Mouse (Mus musculus) kidney, adult 2 months (tissue): ENCODE data around the gene Ubxn11. TPM values are rescaled to one million over a fixed set of nuclear protein-coding genes. Genes with fewer than 3 reads are reported as not detected.

ENCODE experiments used
- DNase-seq: peaks from one replicate; pipeline ENCODE4 v3.0.0; 2021
- H3K27ac ChIP-seq: fragments of 200-500 bp; 2 replicates; pipeline ENCODE4 v1.5.1; 2012; ENCODE audit warnings: low read depth, low read length, control low read depth, inconsistent platforms; ENCODE audit not compliant: insufficient read depth
- H3K27me3 ChIP-seq: fragments of 200-500 bp; replicated peaks from 2 replicates; pipeline ENCODE4 v1.6.1; 2012; ENCODE audit warnings: mild to moderate bottlenecking, moderate library complexity, low read length, inconsistent platforms; ENCODE audit not compliant: control insufficient read depth, insufficient read depth
- H3K36me3 ChIP-seq: fragments of 200-500 bp; 2 replicates; pipeline ENCODE4 v1.6.1; 2012; ENCODE audit warnings: mild to moderate bottlenecking, moderate library complexity, low read length, inconsistent platforms; ENCODE audit not compliant: control insufficient read depth, insufficient read depth
- H3K4me1 ChIP-seq: fragments of 200-500 bp; 2 replicates; pipeline ENCODE4 v1.6.1; 2011; ENCODE audit warnings: low read length; ENCODE audit not compliant: control insufficient read depth, insufficient read depth
- H3K4me3 ChIP-seq: fragments of 200-500 bp; 2 replicates; pipeline ENCODE4 v1.5.1; 2011; ENCODE audit warnings: mild to moderate bottlenecking, low read depth, low read length, control low read depth; ENCODE audit not compliant: insufficient read depth
- CTCF ChIP-seq: fragments of 200-500 bp; conservative IDR thresholded peaks from 2 replicates; pipeline ENCODE4 v1.5.1; 2011; ENCODE audit warnings: low read depth, mild to moderate bottlenecking, control low read depth, low read length, moderate library complexity, mixed read lengths; ENCODE audit not compliant: insufficient read depth, insufficient read length
- POLR2A ChIP-seq: fragments of 200-500 bp; IDR thresholded peaks from one replicate; pipeline ENCODE4 v1.6.1; 2011; ENCODE audit warnings: low read depth, low read length, control low read depth
- WGBS: fragments of 180-500 bp; shearing (Covaris S2); methylation state at CpG from one replicate; pipeline ENCODE4 v1.1.7; 2018; 5-methylcytosine and 5-hydroxymethylcytosine counted together
- polyA plus RNA-seq: library from polyadenylated mRNA; depleted of rRNA; stranded (reverse); fragments of >200 nt; gene quantifications from 2 replicates; pipeline ENCODE4 v1.2.3, GENCODE M21; 2012

The Ubxn11 gene
- polyA plus RNA-seq, 1 experiment, result 5.9 TPM

- no peak overlapping the region for H3K4me3 ChIP-seq
- H3K27me3 ChIP-seq, result no peaks in the 10 kb centered on the region
- H3K36me3 ChIP-seq, result no peaks in the 10 kb centered on the region
- no peaks in the 10 kb centered on the region; the same call in 1 of the 2 replicates for H3K4me1 ChIP-seq
- H3K27ac ChIP-seq, result no peak overlapping the region
- TF ChIP-seq CTCF, result no peak
- no peak for TF ChIP-seq POLR2A
- no peak for DNase-seq
- WGBS, result 88% methylated on average over 4 of the region's 4 CpGs
Measured at GRCm38 (mm10) chr4:134080674-134081073, 21.7 kb upstream of the Ubxn11 start.

- Histone ChIP-seq H3K27ac (no peak overlapping the region), H3K4me3 (peak overlapping the region; percentile 58), H3K4me1 (no peaks in the 10 kb centered on the region; the same call in 1 of the 2 replicates), H3K36me3 (no peaks in the 10 kb centered on the region), H3K27me3 (no peaks in the 10 kb centered on the region)
- TF ChIP-seq CTCF, result no peak
- TF ChIP-seq POLR2A, result no peak
- peak; percentile 92 for DNase-seq
- WGBS, result under 1% methylated on average over 41 of the region's 41 CpGs
Measured at GRCm38 (mm10) chr4:134081730-134082386, 20.5 kb upstream of the Ubxn11 start.

DNA sequence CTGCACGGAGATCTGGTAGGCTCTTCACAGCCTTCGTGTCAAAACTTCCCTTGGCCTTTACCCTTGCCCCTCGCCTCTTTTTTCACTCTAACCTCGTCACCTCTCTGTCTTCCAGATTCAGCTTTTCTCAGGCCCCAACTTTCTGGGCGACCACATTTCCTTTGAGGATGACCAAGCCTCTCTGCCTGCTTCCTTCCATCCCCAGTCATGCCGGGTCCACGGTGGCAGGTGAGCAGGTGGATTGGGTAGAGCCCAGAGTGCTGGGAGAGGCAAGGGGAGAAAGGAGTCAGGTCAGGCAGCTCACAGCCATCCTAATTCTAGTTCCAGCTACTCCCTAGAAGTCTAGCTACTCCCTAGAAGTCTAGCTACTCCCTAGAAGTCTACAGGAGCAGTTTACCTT is 19.9 kb upstream of the Ubxn11 start:
- WGBS, result 11% methylated on average over 7 of the region's 7 CpGs
- H3K4me3 ChIP-seq, result peak overlapping the region; percentile 58; the same call in 1 of the 2 replicates
- no peak overlapping the region for H3K27ac ChIP-seq
- TF ChIP-seq CTCF, result no peak
- TF ChIP-seq POLR2A, result no peak
- DNase-seq, result no peak
- no peaks in the 10 kb centered on the region for H3K36me3 ChIP-seq
- no peaks in the 10 kb centered on the region for H3K27me3 ChIP-seq
- no peaks in the 10 kb centered on the region; the same call in 1 of the 2 replicates for H3K4me1 ChIP-seq

- no peaks in the 10 kb centered on the region for H3K27me3 ChIP-seq
- H3K4me3 ChIP-seq, result no peak overlapping the region
- no peaks in the 10 kb centered on the region for H3K4me1 ChIP-seq
- WGBS, result 92% methylated on average over 4 of the region's 4 CpGs
- no peaks in the 10 kb centered on the region for H3K36me3 ChIP-seq
- DNase-seq, result no peak
- no peak for TF ChIP-seq CTCF
- no peak for TF ChIP-seq POLR2A
- no peak overlapping the region for H3K27ac ChIP-seq
Measured at GRCm38 (mm10) chr4:134084999-134085398, 17.4 kb upstream of the Ubxn11 start.

DNA sequence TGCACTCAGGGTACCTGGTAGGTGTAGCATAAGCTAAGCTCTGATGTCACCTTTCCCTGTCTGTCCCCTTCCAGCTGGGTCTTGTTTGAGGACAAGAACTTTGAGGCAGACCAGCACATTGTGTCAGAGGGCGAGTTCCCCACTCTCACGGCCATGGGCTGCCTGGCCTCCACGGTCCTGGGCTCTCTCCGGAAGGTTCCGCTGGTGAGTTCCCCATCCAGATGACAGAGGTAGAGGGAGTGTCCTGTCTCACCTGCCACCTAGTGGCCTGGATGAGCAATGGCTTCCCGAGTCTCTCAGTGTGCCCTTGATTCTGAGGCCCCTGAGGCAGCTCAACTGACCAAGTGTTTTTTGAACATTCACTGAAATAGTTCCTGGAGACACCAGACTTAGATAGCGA is 15.0 kb upstream of the Ubxn11 start:
- DNase-seq, result peak; percentile 60
- Histone ChIP-seq H3K4me3 (no peak overlapping the region), H3K27me3 (no peaks in the 10 kb centered on the region), H3K36me3 (no peaks in the 10 kb centered on the region), H3K4me1 (no peaks in the 10 kb centered on the region), H3K27ac (no peak overlapping the region)
- WGBS, result 19% methylated on average over 7 of the region's 7 CpGs
- TF ChIP-seq CTCF (peak; percentile 84), POLR2A (no peak)

DNA sequence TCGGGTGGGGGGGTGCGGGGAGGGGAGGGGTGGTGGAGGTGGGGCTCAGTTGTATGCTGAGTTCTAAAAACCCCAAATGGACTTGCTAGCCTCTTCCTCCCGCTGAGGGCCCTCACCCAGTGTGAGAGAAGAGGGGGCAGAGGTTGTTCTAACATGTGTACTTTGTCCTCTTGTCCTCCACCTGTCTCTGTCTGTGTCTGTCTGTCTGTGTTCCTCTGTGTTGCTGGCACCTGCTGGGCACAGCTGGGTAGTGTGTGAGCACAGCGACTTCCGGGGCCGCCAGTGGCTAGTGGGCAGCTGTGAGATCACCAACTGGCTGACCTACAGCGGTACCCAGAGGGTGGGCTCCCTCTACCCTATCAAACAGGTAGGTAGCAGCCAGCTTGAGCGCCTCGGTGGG is 13.3 kb upstream of the Ubxn11 start:
- Histone ChIP-seq H3K4me3 (no peak overlapping the region), H3K27me3 (no peaks in the 10 kb centered on the region), H3K36me3 (no peaks in the 10 kb centered on the region), H3K27ac (no peak overlapping the region), H3K4me1 (no peaks in the 10 kb centered on the region)
- TF ChIP-seq POLR2A (no peak), CTCF (no peak; the same call in 1 of the 2 replicates)
- peak; percentile 32 for DNase-seq
- 70% methylated on average over 9 of the region's 9 CpGs for WGBS

DNA sequence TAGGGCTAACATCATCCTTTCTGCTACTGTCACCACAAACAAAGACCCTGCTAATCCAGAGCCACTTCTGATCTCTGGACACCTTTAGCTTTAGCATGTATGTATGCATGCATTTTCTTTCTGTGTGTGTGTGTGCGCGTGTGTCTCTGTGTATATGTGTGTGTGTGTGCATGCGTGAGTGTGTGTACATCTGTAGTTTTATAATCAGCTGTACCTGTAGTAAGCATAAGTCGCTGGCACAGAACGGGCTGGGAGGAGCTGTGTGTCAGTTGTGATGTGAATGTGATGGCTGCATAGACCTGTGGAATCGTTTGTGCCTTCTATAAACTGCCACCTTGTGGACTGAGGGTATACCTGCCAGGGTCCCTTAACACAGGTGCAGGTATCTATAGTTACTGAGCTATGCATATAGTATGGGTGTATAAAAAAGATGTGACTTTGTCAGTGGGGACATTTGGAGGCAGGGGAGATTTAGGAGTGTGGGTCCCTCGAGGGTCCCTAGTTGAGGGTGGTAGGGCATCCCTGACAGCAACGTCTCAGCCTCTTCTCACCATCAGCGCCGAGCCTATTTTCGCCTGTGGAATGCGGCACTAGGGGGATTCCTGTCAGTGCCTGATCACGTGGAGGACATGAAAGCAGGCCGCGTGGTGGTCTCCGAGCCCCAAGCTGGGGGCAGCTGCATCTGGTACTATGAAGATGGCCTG is 11.7 kb upstream of the Ubxn11 start:
- no peak overlapping the region for H3K4me3 ChIP-seq
- H3K27me3 ChIP-seq, result no peaks in the 10 kb centered on the region
- no peak for DNase-seq
- H3K36me3 ChIP-seq, result no peaks in the 10 kb centered on the region
- H3K27ac ChIP-seq, result no peak overlapping the region
- no peaks in the 10 kb centered on the region for H3K4me1 ChIP-seq
- WGBS, result 82% methylated on average over 16 of the region's 16 CpGs
- TF ChIP-seq CTCF, result no peak

GRCm38 (mm10) chr4:134091225-134091529 is 11.2 kb upstream of the Ubxn11 start:
- no peak overlapping the region for H3K27ac ChIP-seq
- 85% methylated on average over 6 of the region's 6 CpGs for WGBS
- H3K4me1 ChIP-seq, result no peaks in the 10 kb centered on the region
- TF ChIP-seq POLR2A (no peak), CTCF (no peak)
- no peaks in the 10 kb centered on the region for H3K27me3 ChIP-seq
- no peak for DNase-seq
- no peaks in the 10 kb centered on the region for H3K36me3 ChIP-seq
- no peak overlapping the region for H3K4me3 ChIP-seq
